8 mouse cellular contexts compared by ENCODE assay signal in the genomic region with DNA sequence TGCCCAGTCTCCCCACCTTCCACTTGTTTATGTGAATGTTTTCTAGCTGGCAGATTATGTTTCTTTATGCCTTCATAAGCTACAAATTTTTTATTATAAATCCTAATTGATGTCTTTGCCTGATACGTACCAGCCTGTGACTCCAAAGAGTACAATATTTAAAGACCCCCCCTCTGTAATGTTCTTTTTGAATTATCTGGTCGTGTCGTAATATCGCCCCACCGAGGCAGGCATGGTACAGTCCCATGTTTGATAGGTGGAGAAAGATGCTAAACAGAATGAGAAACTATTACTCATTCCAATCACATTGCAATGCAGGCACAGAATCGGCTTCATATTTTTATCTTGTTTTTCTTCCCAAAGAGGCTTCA. TPM values are rescaled to one million over a fixed set of nuclear protein-coding genes. Genes with fewer than 3 reads are reported as not detected.
DNase-seq lines count a peak whose midpoint lies in the region; ATAC-seq and TF ChIP-seq lines count a peak whose summit lies in the region.

No protein-coding gene starts in this region.

- 0% methylated on average over 6 of the region's 6 CpGs for WGBS in thymus, adult 2 months
- under 1% methylated on average over 6 of the region's 6 CpGs for WGBS in forebrain, embryonic 14.5 days
- 0% methylated on average over 6 of the region's 6 CpGs for WGBS in midbrain, embryonic 16.5 days

- intact Hi-C loops in left cerebral cortex, postnatal 14 days (cut with DNase I), result loop anchor here (5.0 kb wide), 1 partner anchor 41 kb away; no protein-coding TSS in a partner anchor

- H3K4me3 ChIP-seq in thymus, adult 2 months (ENCODE audit: control insufficient read depth, insufficient read depth, low read length), result 0 out of 2 replicates have a peak overlapping the region, but pooled peaks have one; percentile 13
- peak overlapping the region; percentile 94 for H3K4me3 ChIP-seq in forebrain, embryonic 14.5 days (ENCODE audit: low read depth, low read length)
- peak overlapping the region; percentile 99 for H3K4me3 ChIP-seq in midbrain, embryonic 16.5 days (ENCODE audit: low read depth, low read length)

- no peaks in the 10 kb centered on the region for H3K36me3 ChIP-seq in thymus, adult 2 months (ENCODE audit: control insufficient read depth, insufficient read depth, low read length)
- H3K36me3 ChIP-seq in forebrain, embryonic 14.5 days (ENCODE audit: control insufficient read depth, insufficient read depth, low read length), result no peaks in the 10 kb centered on the region
- H3K36me3 ChIP-seq in midbrain, embryonic 16.5 days (ENCODE audit: control insufficient read depth, insufficient read depth, low read length), result no peaks in the 10 kb centered on the region

- H3K27ac ChIP-seq in thymus, adult 2 months (ENCODE audit: control insufficient read depth, insufficient read depth, low read length), result 0 out of 2 replicates have a peak overlapping the region, but pooled peaks have one; percentile 20
- peak overlapping the region; percentile 100 for H3K27ac ChIP-seq in forebrain, embryonic 14.5 days (ENCODE audit: low read depth, low read length)
- peak overlapping the region; percentile 100 for H3K27ac ChIP-seq in midbrain, embryonic 16.5 days (ENCODE audit: low read length)

- H3K27me3 ChIP-seq in thymus, adult 2 months (ENCODE audit: control insufficient read depth, insufficient read depth, low read length), result no peaks in the 10 kb centered on the region
- H3K27me3 ChIP-seq in forebrain, embryonic 14.5 days (replicated peaks; ENCODE audit: control insufficient read depth, insufficient read depth, low read length), result no peaks in the 10 kb centered on the region
- H3K27me3 ChIP-seq in midbrain, embryonic 16.5 days (ENCODE audit: control insufficient read depth, insufficient read depth, low read depth, low read length), result no peaks in the 10 kb centered on the region

- TF ChIP-seq POLR2A in thymus, adult 2 months (IDR thresholded peaks at IDR 0.05; ENCODE audit: control insufficient read depth, extremely low read depth, insufficient read depth, low read length, poor library complexity), result no peak

- DNase-seq in cerebellum, postnatal 14 days, result peak; percentile 77 to 78
- no peak for DNase-seq in cerebellum, adult 9-11 months
- DNase-seq in thymus, adult 2 months, result peak; percentile 52
- no peak for DNase-seq in thymus, postnatal 0 days (ENCODE audit: low spot score)
- peak; percentile 88 for DNase-seq in forebrain, embryonic 14.5 days (ENCODE audit: low spot score)
- DNase-seq in left cerebral cortex, postnatal 14 days (ENCODE audit: low spot score in 2 of 2), result peak; percentile 70 to 93
- DNase-seq in retina, embryonic 14.5 days (ENCODE audit: low spot score), result no peak

- peak; percentile 72 for ATAC-seq in forebrain, embryonic 14.5 days
- peak; percentile 85 for ATAC-seq in midbrain, embryonic 16.5 days

- no peak for TF ChIP-seq CTCF in thymus, adult 2 months (IDR thresholded peaks at IDR 0.05; ENCODE audit: borderline replicate concordance, control insufficient read depth, extremely low read depth, insufficient read depth, low read length, poor library complexity)

- peak overlapping the region; percentile 77 for H3K4me2 ChIP-seq in forebrain, embryonic 14.5 days (ENCODE audit: low read length)
- H3K4me2 ChIP-seq in midbrain, embryonic 16.5 days (ENCODE audit: low read length), result peak overlapping the region; percentile 82

- peaks cover 2% of the 10 kb centered on the region; the same call in 1 of the 2 replicates for H3K4me1 ChIP-seq in thymus, adult 2 months (replicated peaks; ENCODE audit: control insufficient read depth, insufficient read depth, low read length)
- peaks cover 7% of the 10 kb centered on the region for H3K4me1 ChIP-seq in forebrain, embryonic 14.5 days (ENCODE audit: control insufficient read depth, insufficient read depth, low read length)
- H3K4me1 ChIP-seq in midbrain, embryonic 16.5 days (ENCODE audit: control insufficient read depth, insufficient read depth, low read length), result peaks cover 34% of the 10 kb centered on the region

- no peaks in the 10 kb centered on the region for H3K9me3 ChIP-seq in forebrain, embryonic 14.5 days (replicated peaks; ENCODE audit: control insufficient read depth, low read length)
- no peaks in the 10 kb centered on the region for H3K9me3 ChIP-seq in midbrain, embryonic 16.5 days (replicated peaks; ENCODE audit: control insufficient read depth, low read length, poor library complexity, severe bottlenecking)

- H3K9ac ChIP-seq in forebrain, embryonic 14.5 days (ENCODE audit: low read length), result peak overlapping the region; percentile 21; the same call in 1 of the 2 replicates
- H3K9ac ChIP-seq in midbrain, embryonic 16.5 days (ENCODE audit: low read depth, low read length), result peak overlapping the region; percentile 100; the same call in 1 of the 2 replicates

RNA-seq across cellular contexts. Expression of gene Rtn3, which starts 0.4 kb away (rescaled TPM):
- polyA plus RNA-seq in thymus, adult 2 months (2012; rRNA removed), result 197 and 239 TPM in 2 replicates
- polyA plus RNA-seq in thymus, postnatal 0 days (2015; fragmentation: Nextera tagmentation; extraction: Ambion mirVana), result 192 and 207 TPM in 2 replicates
- polyA plus RNA-seq in forebrain, embryonic 14.5 days (2014; fragmentation: Nextera tagmentation; extraction: Ambion mirVana), result 464 and 468 TPM in 2 replicates
- 100 to 1,000 TPM; 936 to 943 TPM for total RNA-seq in left cerebral cortex, postnatal 14 days (2021)
- 654 and 682 TPM in 2 replicates for polyA plus RNA-seq in midbrain, embryonic 16.5 days (2015; fragmentation: Nextera tagmentation; extraction: Ambion mirVana)

RNA-seq across cellular contexts. Expression of gene Atl3, which starts 10.3 kb away (rescaled TPM):
- 15.3 and 17.4 TPM in 2 replicates for polyA plus RNA-seq in thymus, adult 2 months (2012; rRNA removed)
- polyA plus RNA-seq in thymus, postnatal 0 days (2015; fragmentation: Nextera tagmentation; extraction: Ambion mirVana), result 14.0 and 14.6 TPM in 2 replicates
- polyA plus RNA-seq in forebrain, embryonic 14.5 days (2014; fragmentation: Nextera tagmentation; extraction: Ambion mirVana), result 5.9 and 7.1 TPM in 2 replicates
- 10 to 100 TPM; 19.6 to 21.1 TPM for total RNA-seq in left cerebral cortex, postnatal 14 days (2021)
- polyA plus RNA-seq in midbrain, embryonic 16.5 days (2015; fragmentation: Nextera tagmentation; extraction: Ambion mirVana), result 6.7 and 6.8 TPM in 2 replicates

Comparison
In these comparisons a context has a peak if more than half of its experiments do, and no peak if none do; other contexts are left out.
1. DNase-seq: peak in cerebellum, postnatal 14 days (2 of 2), thymus, adult 2 months (single experiment), forebrain, embryonic 14.5 days (single experiment) and left cerebral cortex, postnatal 14 days (2 of 2); none in cerebellum, adult 9-11 months (single experiment), thymus, postnatal 0 days (single experiment) and retina, embryonic 14.5 days (single experiment).
2. H3K27ac ChIP-seq: peak in every context shown above with its lines; median percentile 100 in forebrain, embryonic 14.5 days; 100 in midbrain, embryonic 16.5 days; 20 in thymus, adult 2 months.
3. H3K4me3 ChIP-seq: peak in every context shown above with its lines; median percentile 99 in midbrain, embryonic 16.5 days; 94 in forebrain, embryonic 14.5 days; 13 in thymus, adult 2 months.